Mouse (Mus musculus) central nervous system, embryonic 14 days (tissue): ENCODE data around the gene Ogfod1. TPM values are rescaled to one million over a fixed set of nuclear protein-coding genes. Genes with fewer than 3 reads are reported as not detected.

Experiments used
- polyA plus RNA-seq: library from polyadenylated mRNA; depleted of rRNA; stranded (reverse); fragments of >200 nt; gene quantifications from 2 replicates; pipeline ENCODE4 v1.2.3, GENCODE M21; 2012; rRNA removed

Gene Ogfod1
- polyA plus RNA-seq, result 12.4 and 14.3 TPM in 2 replicates

GRCm38 (mm10) chr8:94036944-94037524, at the start of gene Ogfod1, which contains the start of gene Nudt21:
Gene Ogfod1, plus strand, starts transcription at chr8:94037198.
Gene Nudt21, minus strand, starts transcription at chr8:94037031.

GRCm38 (mm10) chr8:94012013-94012951, 24.7 kb upstream of the Ogfod1 start, which contains the start of gene Amfr:
Gene Amfr, minus strand, starts transcription at chr8:94012842.

GRCm38 (mm10) chr8:94098081-94098974, 61.3 kb downstream of the Ogfod1 start, which contains the start of gene Bbs2:
Gene Bbs2, minus strand, starts transcription at chr8:94098928.

Other genes with a start within 250 kb of the Ogfod1 start
- gene Gnao1, start 227.2 kb upstream of the Ogfod1 start, polyA plus RNA-seq, result 328 and 334 TPM in 2 replicates
- gene Amfr, start 24.4 kb upstream of the Ogfod1 start, polyA plus RNA-seq, result 74.8 and 78.1 TPM in 2 replicates
- 81.2 and 110 TPM in 2 replicates for gene Nudt21, start 167 bp upstream of the Ogfod1 start, polyA plus RNA-seq
- 55.0 and 62.2 TPM in 2 replicates for gene Bbs2, start 61.7 kb downstream of the Ogfod1 start, polyA plus RNA-seq
- gene Mt4, start 100.0 kb downstream of the Ogfod1 start, polyA plus RNA-seq, result not detected in 2 replicates
- gene Mt3, start 115.4 kb downstream of the Ogfod1 start, polyA plus RNA-seq, result 148 and 175 TPM in 2 replicates
- 25.5 and 30.4 TPM in 2 replicates for gene Mt2, start 135.5 kb downstream of the Ogfod1 start, polyA plus RNA-seq
- gene Mt1, start 141.9 kb downstream of the Ogfod1 start, polyA plus RNA-seq, result 56.7 and 61.3 TPM in 2 replicates
- gene Nup93, start 177.4 kb downstream of the Ogfod1 start, polyA plus RNA-seq, result 66.0 and 67.6 TPM in 2 replicates